Mouse (Mus musculus): ENCODE measurements around the gene Tbc1d16. TPM values are rescaled to one million over a fixed set of nuclear protein-coding genes. Genes with fewer than 3 reads are reported as not detected.

Gene Tbc1d16
- total RNA-seq, 2 experiments from 2014 or later, result 47.9 to 50.9 TPM

DNA sequence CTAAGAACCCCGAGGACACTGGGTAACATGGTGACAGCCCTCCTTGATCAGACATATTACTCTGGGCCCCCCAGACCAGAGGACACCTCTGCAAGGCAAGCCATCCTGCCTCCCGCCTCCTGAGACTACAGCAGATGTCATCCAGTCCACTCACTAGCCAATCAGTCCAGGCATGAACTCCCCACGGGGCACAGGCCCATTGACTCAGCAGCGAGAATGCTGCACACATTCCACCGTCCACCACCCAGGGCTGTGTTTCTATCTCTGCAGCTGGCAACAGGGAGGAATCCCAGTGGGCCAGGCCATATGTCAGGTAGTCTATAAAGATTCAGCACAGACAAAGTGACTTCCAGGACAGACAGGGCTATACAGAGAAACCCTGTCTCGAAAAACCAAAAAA lies 20.3 kb downstream of the Tbc1d16 start:
- DNase-seq, result no peak

DNA sequence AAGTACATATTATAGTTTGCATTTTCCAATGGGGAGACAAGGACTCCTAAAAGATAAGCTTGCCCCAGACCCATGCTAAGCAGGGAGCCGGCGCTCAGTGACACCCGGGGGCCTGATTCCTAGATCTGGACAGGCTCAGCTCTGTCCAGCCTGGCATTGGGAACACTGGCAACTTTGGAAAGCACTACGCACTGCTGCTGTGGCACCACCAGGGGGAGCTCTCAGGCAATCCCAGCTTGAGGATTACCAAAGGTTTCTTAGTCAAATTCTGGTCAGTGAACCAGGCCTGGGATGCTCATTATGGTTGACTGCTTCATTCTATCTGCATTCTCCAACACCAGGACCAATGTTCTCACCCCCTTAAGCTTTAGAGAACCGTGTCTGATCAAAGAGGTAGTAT lies 21.7 kb downstream of the Tbc1d16 start:
- DNase-seq, result peak; percentile 61 to 69

DNA sequence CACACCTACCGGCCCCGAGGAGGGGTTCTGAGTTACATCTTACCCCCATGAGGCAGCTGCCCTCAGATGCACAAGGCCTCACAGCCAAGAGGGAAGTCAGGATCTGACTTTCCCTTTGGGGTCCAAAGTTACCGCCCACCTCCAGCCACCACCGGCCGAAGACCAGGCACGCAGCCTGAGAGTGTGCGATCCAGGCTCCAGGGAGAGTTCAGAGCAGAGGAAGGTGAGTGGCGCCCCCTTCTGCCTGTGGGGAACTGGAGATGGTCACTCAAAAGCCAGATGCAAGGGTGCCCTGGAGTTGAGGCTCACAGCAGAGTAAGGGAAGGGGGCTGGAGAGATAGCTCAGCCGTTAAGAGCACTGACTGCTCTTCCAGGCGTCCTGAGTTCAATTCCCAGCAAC lies 22.6 kb downstream of the Tbc1d16 start:
- DNase-seq, result no peak

DNA sequence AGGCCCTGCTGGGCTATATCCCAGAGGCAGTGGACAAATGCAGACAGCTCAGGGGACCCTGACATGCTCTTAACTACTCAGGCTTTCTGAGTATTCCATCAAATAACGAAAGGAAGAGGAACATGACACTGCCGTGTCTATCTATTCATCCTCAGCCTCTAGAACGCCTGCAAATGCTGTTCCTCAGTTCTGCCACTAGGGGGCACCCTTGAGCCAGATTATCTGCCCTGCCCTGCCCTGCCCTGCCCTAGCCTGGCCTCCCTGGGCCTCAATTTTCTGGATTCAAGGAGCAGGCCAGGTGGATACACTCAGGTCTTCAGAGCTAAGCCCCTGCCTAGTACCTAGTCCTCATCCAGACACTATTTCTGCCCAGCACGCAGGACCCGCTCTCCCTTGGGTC lies 24.9 kb downstream of the Tbc1d16 start:
- DNase-seq, result no peak

DNA sequence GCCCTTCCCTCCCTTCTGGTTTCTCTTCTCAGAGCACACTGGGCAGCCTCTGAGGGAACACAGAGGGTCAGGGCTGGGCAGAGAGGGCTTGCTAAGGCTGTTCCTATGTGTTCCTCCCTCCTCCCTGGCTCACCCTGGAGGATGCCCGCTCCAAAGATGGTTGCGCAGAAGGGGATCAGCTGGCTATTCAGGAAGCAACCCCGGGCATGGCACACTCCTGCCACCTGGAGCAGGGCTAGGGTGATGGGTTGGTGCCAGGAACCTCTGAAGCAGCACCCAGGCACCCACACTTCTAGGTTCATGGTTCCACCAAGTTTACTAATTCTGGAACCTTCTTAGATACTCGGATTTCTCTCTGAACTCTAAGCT lies 29.1 kb downstream of the Tbc1d16 start:
- no peak for DNase-seq

DNA sequence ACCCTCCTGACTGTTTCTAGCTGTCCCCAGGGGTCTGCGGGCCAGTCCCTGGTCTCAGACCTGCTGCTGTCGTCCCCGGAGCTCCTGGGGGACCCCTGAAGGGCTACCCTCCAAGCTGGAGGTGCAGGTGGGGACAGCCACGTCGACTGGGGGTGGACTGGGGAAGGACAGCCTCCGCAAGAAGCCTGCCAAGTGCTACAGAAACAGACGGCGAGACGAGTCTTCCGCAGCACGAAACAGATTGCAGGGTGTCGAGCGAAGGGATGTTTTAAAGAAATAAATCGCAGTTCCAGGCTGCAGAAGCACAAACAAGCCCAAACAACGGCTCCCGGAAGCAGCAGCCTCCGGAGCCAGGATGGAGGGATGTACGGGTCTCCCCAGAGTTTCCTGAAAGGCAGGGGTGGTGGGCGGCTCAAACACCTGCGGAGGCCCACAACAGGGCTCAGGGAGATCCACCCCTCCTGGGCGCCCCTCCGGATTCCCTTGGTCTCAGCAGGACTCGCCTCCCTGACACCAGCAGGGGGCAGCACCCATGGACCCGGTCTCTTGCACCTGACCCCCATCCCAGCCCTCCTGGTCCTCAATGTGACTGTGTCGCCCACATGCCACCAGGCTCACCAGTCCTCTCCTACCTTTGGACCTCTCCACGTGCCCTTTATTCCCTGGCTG lies 29.6 kb downstream of the Tbc1d16 start:
- DNase-seq, result peak; percentile 70 to 76

DNA sequence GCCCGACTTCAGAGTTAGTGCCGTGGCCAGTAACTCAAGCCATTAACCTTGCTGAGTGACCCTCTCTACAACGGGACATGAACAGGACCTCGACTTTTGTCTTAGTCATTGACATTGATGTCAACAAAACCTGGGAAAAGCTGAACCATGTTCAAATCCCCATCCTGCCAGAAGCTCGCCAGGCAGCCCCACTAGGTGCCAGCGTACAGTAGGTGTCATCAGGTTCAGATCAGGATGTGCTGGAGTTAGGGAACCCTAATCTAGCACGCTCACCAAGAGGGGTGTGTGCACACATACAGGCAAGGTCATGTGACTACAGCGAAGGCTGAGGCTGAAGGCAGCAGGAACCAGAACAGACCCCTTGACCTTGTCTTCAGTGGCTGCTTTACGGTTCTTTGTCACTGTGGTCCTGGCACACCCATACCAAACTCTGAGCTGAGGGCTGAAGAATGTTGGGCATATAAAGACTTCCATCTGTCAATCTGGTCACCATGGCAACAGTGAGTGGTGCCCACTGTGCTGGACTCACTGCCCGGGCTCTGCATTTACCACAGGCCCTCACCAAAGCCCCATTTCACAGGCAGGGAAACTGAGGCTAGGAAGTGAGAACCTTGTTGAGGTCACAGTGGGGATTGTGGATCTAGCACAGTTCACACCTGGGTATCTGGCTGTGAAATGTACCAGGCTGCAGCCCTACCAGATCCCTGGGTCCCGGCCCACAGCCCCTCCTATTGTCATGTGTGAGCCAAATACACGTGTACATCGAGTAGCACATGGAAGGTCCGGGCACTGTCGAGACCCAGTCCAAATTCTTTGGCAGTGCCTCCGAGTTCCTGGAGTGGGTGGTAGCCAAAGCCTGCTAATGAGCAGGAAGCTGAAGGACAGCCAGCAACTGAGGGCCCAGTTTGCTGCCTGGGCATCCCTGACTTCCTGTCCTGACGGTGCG lies 30.4 kb downstream of the Tbc1d16 start:
- peak in 1 of 2 experiments; percentile 45 for DNase-seq

DNA sequence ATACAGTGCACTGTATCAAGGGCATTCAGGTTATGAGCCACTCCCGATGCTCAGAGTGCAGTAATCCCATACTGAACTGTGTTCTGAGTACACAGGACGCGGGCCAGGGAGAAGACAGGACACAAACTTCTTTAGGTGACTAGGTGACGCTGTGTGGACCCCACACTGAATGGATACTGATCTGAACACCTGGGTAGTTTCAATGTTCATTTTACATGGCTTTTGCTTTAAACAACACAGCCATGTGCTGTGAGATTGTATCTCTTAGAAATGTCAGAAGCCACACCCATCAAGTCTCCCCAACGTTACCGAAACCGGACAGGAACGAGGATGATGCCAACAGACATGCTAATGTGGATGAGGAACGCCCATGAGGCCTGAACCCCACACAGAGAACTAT lies 35.7 kb downstream of the Tbc1d16 start:
- no peak for DNase-seq

DNA sequence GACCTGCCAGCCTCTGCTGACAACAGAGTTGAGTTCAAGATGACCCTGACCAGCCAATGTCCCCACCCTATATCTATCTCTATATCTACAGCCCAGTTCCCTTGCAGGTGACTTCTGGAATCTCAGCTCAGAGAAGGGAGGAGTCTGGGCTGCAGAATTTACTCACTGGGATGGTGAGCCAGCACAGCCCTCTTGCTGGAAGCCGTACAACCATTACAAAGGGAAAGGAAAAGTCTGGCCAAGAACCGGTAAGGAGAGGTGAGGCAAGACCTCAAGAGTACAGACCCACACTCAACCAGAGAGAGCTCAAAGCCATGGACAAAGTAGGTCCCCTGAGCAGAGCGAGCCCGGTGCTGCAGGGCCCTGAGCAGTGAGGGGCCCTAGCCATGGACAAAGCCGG lies 36.1 kb downstream of the Tbc1d16 start:
- no peak for DNase-seq

DNA sequence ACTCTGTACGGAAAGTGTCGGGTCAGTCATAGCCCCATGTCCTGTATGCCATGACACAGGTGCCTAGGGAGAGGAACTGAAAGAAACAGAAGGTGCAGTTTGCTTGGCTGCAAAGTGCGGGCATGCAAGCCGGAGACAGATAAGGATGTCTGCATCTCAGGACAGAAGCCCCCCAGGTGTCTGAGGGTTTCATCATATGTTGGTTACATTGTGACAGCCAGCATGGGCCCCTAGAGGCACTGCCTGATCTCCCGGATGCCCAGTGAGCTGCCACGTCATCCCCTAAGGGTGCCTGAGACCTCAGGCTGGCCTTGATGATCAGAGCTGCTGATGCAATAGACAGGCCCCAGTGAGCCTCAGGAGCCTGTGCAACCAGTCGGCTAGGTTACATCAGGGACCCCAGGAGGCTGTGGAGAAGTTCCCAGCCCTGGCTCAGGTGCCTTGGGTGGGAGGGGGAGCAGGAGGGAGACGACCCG lies 36.7 kb downstream of the Tbc1d16 start:
- DNase-seq, result no peak

DNA sequence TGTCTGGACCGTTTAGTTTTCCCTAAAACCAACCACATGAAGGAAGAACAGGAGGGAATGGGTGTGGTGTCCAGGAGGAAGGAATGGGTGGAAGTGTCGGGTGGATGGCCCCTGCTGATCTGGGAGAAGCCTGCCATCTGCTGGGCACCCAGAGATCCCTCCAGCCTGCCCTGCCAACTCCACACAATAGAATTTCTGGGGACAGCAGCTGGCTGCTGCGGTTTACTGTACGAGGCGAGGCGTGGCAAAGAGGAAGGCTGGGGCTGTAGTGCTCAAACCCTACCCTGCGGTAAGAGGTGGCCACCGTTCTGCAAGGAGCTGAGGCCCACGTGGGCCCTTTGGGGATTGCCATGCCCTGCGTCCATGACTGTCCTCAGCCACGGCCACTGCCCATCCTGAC lies 37.8 kb downstream of the Tbc1d16 start:
- peak; percentile 62 to 65 for DNase-seq

DNA sequence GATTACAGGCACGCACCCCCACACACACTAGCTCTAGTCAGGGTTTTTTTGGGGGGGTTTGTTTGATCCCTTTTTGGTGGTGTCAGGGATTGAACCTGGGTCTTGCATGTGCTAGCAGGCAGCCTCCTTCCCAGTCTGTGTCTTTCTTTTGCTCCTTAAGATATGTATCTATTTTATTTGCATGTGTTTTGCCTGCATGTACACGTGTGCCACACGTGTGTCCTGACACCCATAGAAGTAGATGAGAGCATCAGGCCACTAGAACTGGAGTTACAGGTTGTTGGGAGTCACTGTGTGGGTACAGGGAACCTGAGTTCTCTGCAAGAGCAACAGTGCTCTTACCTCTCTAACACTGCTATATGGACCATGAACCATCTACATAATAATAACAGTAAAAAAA lies 39.0 kb downstream of the Tbc1d16 start:
- no peak for DNase-seq

DNA sequence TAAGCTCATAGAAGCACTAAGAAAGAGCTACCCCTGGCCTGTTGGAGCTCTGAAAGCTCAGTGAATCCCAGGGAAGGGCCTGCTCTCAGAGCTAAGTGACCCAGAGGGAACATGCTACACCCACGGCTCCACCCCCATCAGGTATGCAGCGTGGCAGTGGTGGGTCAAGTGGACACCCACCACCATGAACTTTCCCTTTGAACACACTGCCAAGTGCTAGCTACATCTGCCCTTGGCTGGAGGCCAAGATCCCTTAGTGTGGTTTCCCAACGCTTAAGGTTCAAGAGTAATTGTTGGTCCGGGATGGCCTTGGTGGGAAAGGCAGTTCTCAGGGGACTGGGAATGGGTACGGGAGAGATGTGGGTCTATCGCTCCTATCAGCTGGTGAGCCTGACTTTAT lies 39.9 kb downstream of the Tbc1d16 start:
- no peak for DNase-seq

DNA sequence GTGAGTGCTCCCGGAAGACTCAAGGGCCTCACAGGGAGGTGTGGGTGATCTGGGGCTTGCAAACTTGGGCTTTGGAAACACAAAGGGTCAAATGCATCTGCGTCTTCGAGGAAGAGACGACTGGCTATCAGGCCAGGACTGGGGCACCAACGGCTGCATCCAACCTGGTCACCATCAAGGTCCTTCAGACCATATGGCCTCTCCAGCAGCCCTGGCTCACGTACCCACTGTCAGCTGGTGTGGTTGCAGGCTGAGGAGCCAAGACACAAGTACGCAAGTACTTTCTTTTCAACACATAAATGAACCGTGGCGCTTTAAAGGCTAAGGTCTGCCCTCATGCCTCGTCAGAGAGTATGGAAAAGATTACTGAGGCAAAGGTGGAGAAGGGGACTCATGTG lies 40.5 kb downstream of the Tbc1d16 start:
- DNase-seq, result no peak

DNA sequence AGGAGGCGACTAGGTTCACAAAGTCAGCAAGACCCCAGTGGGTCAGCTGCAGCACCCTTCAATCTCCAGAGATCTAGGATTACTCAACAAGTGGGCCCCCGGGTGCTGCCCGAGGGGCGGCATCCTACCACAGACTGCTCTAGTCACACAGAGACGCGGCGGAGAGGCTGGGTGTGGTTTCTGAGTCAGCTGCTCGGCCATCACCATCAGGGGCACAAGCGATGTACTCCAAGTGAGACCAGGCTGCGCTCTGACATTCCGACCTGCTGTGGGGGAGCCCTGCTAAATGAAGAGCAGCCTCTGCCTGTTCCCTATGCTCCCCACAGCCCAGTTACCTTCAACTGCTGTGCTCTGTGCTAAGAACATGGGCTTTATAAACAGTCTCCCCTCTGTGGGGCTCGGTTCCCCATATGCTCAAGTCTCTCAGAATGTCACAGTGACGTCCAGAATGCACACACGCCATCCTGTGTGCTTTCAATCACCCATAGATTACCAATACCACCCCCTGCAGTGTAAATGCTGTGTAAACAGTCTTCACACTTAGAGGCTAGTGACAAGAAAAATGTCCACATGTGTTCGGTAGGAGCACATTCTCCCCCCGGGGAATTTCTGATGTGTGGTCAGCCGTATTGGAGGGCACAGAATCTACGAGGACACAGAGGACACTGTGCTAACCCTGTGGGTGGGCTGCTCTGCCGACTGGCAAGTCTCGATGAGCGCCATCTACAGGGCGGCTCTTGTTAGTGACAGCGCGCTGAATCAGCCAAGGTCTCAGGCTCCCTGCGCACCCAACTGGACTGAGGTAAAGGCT lies 41.1 kb downstream of the Tbc1d16 start:
- peak; percentile 65 to 68 for DNase-seq

DNA sequence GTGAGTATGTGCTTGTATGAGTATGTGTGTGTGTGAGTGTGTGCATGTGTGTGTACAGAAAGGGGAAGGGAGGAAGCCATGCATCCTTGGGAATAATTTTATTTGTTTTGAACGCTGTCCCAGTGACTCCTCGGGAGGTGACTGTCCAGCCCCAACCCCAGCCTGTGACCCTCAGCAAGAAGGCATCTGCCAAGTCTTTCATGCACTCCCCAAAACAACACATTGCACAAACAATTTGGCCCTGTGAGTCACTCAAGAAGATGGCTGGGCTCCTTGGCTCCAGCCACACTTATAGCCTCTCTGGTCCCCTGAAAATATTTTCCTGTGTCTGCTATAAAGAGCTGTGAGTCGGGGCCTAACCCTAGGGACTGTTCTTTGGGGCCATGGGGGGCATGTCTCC lies 41.9 kb downstream of the Tbc1d16 start:
- DNase-seq, result no peak

DNA sequence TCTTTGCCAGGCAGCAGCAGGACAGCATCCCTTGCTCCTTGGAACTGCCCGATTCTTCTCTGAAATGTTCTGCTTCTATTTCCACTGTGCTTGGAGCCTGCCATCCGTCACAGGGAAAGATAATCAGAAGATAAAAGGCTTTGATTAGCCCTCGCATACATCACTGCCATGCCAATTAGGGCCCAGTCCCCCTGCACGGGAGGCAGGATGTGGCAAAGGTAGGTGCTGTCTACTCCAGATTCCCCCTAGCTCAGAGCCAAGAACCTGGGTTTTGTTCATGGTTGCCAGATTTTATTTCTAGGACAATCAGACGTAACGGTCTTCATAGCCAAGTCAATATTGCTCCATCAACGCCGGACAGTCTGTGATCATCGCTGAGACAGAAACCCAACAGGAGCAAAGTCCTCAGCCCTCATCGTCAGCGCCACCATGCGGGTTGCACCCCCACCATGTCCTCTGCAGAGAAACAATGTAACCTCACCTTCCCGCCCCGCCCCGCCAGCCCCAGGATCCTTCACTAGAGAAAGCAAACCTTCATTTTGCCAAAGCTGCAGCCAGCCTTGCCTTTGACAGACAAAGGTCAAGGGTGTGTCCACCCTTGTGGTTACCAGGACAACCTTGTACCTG lies 44.5 kb downstream of the Tbc1d16 start:
- no peak for DNase-seq

DNA sequence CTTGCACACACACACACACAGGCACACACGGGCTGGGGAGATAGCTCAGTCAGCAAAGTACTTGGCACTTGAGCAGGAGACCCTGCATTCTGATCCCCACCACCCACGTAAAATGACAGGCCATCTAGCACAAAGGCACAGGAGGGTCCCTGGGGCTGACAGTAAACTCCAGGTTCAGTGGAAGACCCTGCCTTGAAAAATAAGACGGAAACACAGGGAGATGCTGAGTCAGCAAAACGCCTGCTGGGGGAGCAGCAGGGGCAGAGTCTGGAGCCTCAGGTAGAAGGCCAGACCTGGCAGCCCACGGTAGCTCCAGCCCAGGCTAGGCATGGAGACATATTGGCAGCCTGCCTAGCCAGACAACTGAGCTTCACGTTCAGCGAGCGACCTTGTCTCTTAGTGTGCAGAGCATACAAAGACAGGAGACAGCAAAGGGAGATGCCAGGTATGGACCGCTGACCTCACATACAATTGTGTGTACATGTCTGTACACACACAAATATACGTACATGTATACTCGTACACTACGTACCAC lies 46.4 kb downstream of the Tbc1d16 start:
- DNase-seq, result no peak

DNA sequence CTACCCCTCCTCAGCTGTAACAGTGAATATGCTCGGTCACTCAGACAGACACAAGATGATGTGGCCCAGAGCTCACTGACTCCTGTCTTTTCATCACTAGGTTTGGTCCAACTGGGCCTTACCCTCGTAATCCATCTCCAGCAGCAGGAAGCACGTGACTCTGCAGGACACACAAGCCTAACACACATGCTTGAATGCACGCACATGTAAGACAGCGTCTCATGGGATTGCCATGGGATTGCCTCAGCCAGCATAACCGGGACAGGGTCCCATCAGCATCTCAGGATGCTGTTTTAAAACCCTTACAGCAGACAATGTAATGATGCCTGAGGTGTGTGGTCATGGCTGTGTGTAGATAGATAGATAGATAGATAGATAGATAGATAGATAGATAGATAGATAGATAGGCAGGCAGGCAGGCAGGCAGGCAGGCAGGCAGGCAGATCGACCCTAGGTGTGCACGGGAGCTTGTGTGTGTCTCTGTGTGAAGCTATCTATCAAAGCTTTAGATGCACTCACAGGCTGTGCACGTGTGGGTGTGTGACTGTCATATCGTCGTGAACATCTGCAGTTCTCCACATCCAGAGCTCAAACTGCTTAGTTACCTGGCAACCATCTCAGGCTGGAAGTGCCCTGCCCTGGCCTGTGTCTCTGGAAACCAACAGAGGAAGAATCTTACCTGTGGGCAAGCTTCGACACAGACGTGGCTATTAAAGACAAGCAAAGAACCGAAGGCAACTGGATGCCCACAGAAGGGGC lies 47.3 kb downstream of the Tbc1d16 start:
- DNase-seq, result no peak

DNA sequence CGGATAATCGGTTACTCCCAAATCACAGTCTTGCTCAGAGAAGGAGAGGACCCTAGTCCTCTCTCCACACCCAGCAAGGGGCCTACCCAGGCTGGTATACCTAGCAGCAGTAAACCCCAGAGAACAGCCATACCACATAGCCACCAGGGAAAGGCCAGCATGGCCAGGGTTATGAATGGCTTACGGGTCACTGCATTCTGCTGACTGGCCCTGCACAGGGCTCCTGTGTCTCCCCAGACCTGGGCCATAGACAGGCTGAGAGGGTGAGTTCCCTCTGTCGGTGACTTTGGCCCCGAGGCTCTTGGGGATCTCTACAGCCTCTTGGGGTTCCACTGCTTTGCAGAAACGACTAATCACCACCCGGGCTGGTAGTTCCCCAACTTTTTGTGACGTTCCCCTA lies 50.0 kb downstream of the Tbc1d16 start:
- no peak for DNase-seq

DNA sequence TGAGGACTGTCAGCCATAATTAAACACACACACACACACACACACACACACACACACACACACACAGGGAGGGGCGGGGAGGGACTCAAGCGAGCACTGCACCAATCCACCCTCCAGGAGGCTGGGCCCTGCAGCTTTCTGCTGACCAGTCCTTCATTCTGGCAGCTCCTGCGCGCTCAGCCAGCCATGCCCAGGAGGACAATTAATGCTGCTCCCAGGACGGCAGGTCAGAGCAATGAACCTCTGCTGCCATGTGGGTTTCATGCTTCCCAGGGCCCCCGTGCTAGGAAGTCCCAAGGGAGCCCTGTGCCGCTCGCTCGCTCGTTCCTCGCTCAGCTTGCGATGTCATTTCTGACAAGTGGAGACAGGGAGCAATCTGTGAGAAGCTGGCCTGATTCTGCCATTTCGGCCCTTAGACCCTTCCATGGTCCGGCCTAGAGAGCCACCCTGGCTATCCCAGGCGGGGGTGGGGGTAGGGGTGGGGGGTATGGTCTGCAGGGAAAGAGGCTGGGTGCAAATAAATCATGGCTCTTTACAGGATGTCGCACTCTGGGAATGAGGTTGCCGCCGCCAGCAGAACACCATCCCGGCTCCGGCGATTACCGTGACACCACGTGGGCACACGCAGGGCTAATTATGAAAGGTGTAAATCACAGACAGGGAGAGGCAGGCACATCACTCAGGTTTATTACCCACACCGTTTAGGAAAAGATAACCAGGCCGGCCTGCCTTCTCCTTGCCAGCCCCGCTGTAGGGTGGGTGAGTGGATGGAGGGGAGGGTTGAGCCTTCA lies 51.7 kb downstream of the Tbc1d16 start:
- no peak for DNase-seq
